Mouse (Mus musculus): ENCODE results near the gene Yeats2.

Gene Yeats2

GRCm38 (mm10) chr16:20280238-20280637, 139.4 kb downstream of the Yeats2 start:
- DNase-seq (ENCODE audit: low spot score in 2 of 2), result no peak
